Mouse (Mus musculus) liver, adult 2 months (tissue): ENCODE results near the gene Gm15737.

Source experiments
- CTCF ChIP-seq: fragments of 200-500 bp; IDR thresholded peaks from 2 replicates; pipeline ENCODE4 v1.5.1; 2011; ENCODE audit warnings: low read depth, low read length, control low read depth
- POLR2A ChIP-seq: fragments of 200-500 bp; IDR thresholded peaks from 2 replicates; pipeline ENCODE4 v1.6.1; 2011; ENCODE audit warnings: low read length, control low read depth; ENCODE audit not compliant: insufficient read depth; ENCODE audit errors: extremely low read depth

DNA sequence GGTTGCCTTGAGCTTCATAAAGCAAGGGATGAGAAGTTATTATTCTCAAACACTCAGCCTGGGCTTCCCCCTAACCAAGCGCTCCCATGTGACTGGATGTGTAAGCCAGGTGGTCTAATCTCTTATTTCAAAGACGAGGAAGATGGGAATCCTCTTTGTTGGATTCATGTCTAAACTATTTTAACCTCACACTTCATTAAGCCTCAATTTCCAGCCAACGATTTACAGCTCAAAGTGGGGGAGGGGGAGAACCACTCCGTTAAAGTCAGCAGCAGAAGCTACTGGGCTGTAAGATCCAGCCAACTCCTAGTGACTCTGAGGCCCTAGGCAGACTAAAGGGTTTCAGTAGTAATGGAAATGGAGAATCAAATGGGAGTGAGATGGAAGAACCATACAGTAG is 2.7 kb downstream of the Gm15737 start:
- no peak for TF ChIP-seq CTCF
- no peak for TF ChIP-seq POLR2A
